Mouse (Mus musculus) urinary bladder, postnatal 36 days (tissue): ENCODE results near the gene Isx.
A peak's percentile ranks its signal among the peaks of the same experiment; 100 is the strongest.

Experiments used
- DNase-seq, 2 experiments: peaks; one replicate each; pipeline ENCODE4 v3.0.0; 2022; ENCODE audit warnings: low spot score in 2 of 2, mixed read lengths in 1 of 2

Isx gene

GRCm38 (mm10) chr8:74899796-74900195 is 26.8 kb downstream of the Isx start:
- DNase-seq = no peak

- no peak for DNase-seq
Observed at GRCm38 (mm10) chr8:74901765-74902164, 28.8 kb downstream of the Isx start.

- DNase-seq = no peak
Observed at GRCm38 (mm10) chr8:74903054-74903842, 30.3 kb downstream of the Isx start.

- no peak for DNase-seq
Observed at GRCm38 (mm10) chr8:74906333-74906732, 33.4 kb downstream of the Isx start.

- DNase-seq = no peak
Observed at GRCm38 (mm10) chr8:74910708-74911107, 37.7 kb downstream of the Isx start.

- no peak for DNase-seq
Observed at GRCm38 (mm10) chr8:74920691-74921421, 47.9 kb downstream of the Isx start.

GRCm38 (mm10) chr8:74921882-74922518 is 49.0 kb downstream of the Isx start:
- DNase-seq = no peak

- DNase-seq = no peak
Observed at GRCm38 (mm10) chr8:74927940-74928339, 55.0 kb downstream of the Isx start.

- no peak for DNase-seq
Observed at GRCm38 (mm10) chr8:74930731-74931130, 57.8 kb downstream of the Isx start.

GRCm38 (mm10) chr8:74935308-74935707 is 62.3 kb downstream of the Isx start:
- DNase-seq = peak; percentile 5 to 6

- DNase-seq = no peak
Observed at GRCm38 (mm10) chr8:74936656-74937055, 63.7 kb downstream of the Isx start.

GRCm38 (mm10) chr8:74942056-74942455 is 69.1 kb downstream of the Isx start:
- no peak for DNase-seq
